Mouse (Mus musculus) hindbrain, embryonic 16.5 days (tissue): ENCODE results near the gene Ccdc65. TPM values are rescaled to one million over a fixed set of nuclear protein-coding genes. Genes with fewer than 3 reads are reported as not detected.

Source experiments
- ATAC-seq: fragments of 200-750 bp; cut with Nextera tagmentation; 2 replicates; pipeline ENCODE4 v1.8.0; 2017; ENCODE audit warnings: moderate TSS enrichment, moderate library complexity
- H3K27ac ChIP-seq: fragments of 300-500 bp; sonication (generic); 2 replicates; pipeline ENCODE4 v1.5.1; 2014; ENCODE audit warnings: low read depth, mild to moderate bottlenecking, control low read depth, low read length, moderate library complexity
- H3K27me3 ChIP-seq: fragments of 300-500 bp; sonication (generic); replicated peaks from 2 replicates; pipeline ENCODE4 v1.6.1; 2014; ENCODE audit warnings: low read length; ENCODE audit not compliant: control insufficient read depth, insufficient read depth
- H3K36me3 ChIP-seq: fragments of 300-500 bp; sonication (generic); 2 replicates; pipeline ENCODE4 v1.6.1; 2014; ENCODE audit warnings: mild to moderate bottlenecking, low read length, moderate library complexity, mixed read lengths; ENCODE audit not compliant: control insufficient read depth, insufficient read depth
- H3K4me1 ChIP-seq: fragments of 300-500 bp; sonication (generic); 2 replicates; pipeline ENCODE4 v1.6.1; 2014; ENCODE audit warnings: low read depth, low read length; ENCODE audit not compliant: control insufficient read depth, insufficient read depth
- H3K4me2 ChIP-seq: fragments of 300-500 bp; sonication (generic); 2 replicates; pipeline ENCODE4 v1.6.1; 2014; ENCODE audit warnings: mild to moderate bottlenecking, low read length, control low read depth, moderate library complexity
- H3K4me3 ChIP-seq: fragments of 300-500 bp; sonication (generic); 2 replicates; pipeline ENCODE4 v1.5.1; 2014; ENCODE audit warnings: mild to moderate bottlenecking, low read length, control low read depth, moderate library complexity
- H3K9ac ChIP-seq: fragments of 300-500 bp; sonication (generic); 2 replicates; pipeline ENCODE4 v1.6.1; 2014; ENCODE audit warnings: low read depth, mild to moderate bottlenecking, control low read depth, low read length, moderate library complexity
- H3K9me3 ChIP-seq: fragments of 300-500 bp; sonication (generic); 2 replicates; pipeline ENCODE4 v1.6.1; 2014; ENCODE audit warnings: mild to moderate bottlenecking, low read length, moderate library complexity; ENCODE audit not compliant: control insufficient read depth
- WGBS: fragments of 180-500 bp; shearing (Covaris S2); extraction: QIAGEN DNeasy Blood & Tissue Kit; methylation state at CpG from one replicate; pipeline ENCODE4 v1.1.7; 2014; 5-methylcytosine and 5-hydroxymethylcytosine counted together
- polyA plus RNA-seq: library from polyadenylated mRNA; unstranded; fragments of >200 nt; fragmentation: Nextera tagmentation; extraction: Ambion mirVana; gene quantifications from 2 replicates; pipeline ENCODE4 v1.2.1, GENCODE M21; 2015

Ccdc65 gene
- polyA plus RNA-seq, 1 experiment from 2014 or later, result 9.0 TPM

DNA sequence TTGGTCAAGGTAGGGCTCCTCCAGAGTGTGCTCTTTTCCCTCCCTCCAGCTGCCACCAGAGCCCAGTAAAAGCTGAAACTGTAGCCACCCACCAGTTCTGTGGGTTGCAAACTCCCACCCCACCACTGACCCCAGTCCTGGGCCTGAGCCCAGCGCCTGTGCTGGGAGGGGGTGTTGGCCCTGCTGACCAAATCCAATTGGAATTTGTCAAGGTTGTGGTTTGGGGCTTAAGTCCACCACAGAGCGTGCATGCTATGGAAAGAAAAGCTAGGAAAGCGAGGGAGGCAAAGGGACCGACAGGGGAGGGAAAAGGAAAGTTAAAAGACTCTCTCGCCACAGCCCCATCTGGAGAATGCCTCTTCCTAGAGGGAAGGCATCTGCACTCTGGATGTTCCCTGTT lies 60.3 kb downstream of the Ccdc65 start:
- H3K36me3 ChIP-seq, result no peaks in the 10 kb centered on the region
- H3K27me3 ChIP-seq, result peaks cover 24% of the 10 kb centered on the region
- no peak overlapping the region for H3K9ac ChIP-seq
- no peak overlapping the region for H3K4me2 ChIP-seq
- H3K4me1 ChIP-seq, result peaks cover 10% of the 10 kb centered on the region; the same call in 1 of the 2 replicates
- no peak overlapping the region for H3K27ac ChIP-seq
- ATAC-seq, result no peak
- 21% methylated on average over 5 of the region's 5 CpGs for WGBS
- H3K4me3 ChIP-seq, result no peak overlapping the region
- H3K9me3 ChIP-seq, result no peaks in the 10 kb centered on the region

DNA sequence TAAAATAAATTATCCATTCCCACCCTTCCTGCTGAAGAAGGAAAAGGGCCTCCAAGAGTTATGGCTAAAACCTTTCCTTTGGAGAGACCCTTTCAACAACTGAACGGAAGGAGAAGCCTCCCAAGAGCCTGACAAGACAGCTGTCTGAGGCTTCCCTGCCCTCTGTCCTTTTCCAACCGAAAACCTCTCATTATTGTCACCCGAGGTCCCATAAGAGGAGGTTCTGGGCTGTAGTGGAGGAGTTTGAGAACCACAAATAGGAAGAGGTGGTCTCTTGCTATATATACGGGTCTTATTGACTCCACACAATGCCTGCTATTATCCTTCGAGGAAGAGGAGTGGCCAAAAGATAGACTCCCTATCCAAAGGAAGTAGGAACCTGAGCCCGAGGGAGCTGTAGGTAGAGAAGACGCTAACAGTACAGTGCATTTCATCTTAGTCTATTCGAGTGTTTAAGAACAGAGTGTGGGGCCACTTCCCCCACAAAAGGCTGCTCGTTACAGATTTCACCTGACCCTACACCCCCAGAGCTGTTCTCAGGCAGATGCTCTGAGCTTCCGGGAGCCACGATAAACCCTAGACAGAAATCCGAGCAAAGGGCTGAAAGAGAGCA lies 63.9 kb downstream of the Ccdc65 start:
- Histone ChIP-seq H3K27me3 (peaks cover 58% of the 10 kb centered on the region), H3K4me1 (peaks cover 6% of the 10 kb centered on the region; the same call in 1 of the 2 replicates), H3K4me3 (peak overlapping the region; percentile 39), H3K36me3 (no peaks in the 10 kb centered on the region), H3K9ac (no peak overlapping the region), H3K9me3 (no peaks in the 10 kb centered on the region), H3K27ac (no peak overlapping the region), H3K4me2 (peak overlapping the region; percentile 59)
- ATAC-seq, result no peak
- WGBS, result 10% methylated on average over 12 of the region's 12 CpGs

DNA sequence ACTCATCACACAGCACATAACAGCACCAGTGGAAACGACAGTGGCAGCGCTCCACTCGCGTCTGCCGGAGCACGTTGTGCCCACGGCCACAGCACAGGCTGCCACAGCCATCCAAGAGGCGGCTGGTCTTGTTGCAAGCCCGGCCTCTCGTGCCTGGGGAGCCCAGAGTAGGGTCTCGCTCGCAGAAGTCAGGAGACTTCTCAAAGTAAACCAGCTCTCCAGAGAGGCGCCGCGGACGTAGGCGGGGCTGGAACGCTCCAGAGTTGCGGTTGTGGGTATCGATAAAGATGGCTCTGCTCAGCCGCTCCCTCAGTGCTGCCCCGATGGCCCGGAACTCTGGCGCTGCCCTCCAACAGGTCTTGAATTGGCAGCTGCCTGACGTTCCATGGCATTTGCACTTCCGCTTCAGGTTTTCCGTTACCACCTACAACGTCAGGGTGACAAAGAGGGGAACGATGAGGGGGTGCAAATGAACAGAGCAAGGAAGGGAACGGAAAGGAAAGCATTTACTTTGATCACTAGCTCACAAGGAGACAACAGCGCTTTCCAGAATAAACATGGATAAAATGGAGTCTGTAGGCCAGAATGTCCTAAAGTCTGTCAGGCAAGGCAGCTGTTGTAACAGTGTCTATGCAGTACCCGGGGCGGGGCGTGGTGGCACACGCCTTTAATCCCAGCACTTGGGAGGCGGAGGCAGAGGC lies 64.7 kb downstream of the Ccdc65 start:
- peak overlapping the region; percentile 39 for H3K4me3 ChIP-seq
- no peaks in the 10 kb centered on the region for H3K9me3 ChIP-seq
- peaks cover 6% of the 10 kb centered on the region for H3K4me1 ChIP-seq
- peak overlapping the region; percentile 29 for H3K9ac ChIP-seq
- no peaks in the 10 kb centered on the region for H3K36me3 ChIP-seq
- peaks cover 64% of the 10 kb centered on the region for H3K27me3 ChIP-seq
- no peak for ATAC-seq
- H3K27ac ChIP-seq, result no peak overlapping the region
- peak overlapping the region; percentile 59 for H3K4me2 ChIP-seq
- 3% methylated on average over 36 of the region's 36 CpGs for WGBS

Other genes starting within 250 kb of the Ccdc65 start
- not detected in 2 replicates for gene OR5BS1P, start 238.3 kb upstream of the Ccdc65 start, polyA plus RNA-seq
- gene Lalba, start 225.5 kb upstream of the Ccdc65 start, polyA plus RNA-seq, result not detected in 2 replicates
- gene Olfr279, start 215.8 kb upstream of the Ccdc65 start, polyA plus RNA-seq, result not detected in 2 replicates
- gene Kansl2, start 173.9 kb upstream of the Ccdc65 start, polyA plus RNA-seq, result 90.4 and 102 TPM in 2 replicates
- gene Ccnt1, start 137.3 kb upstream of the Ccdc65 start, polyA plus RNA-seq, result 58.9 and 69.4 TPM in 2 replicates
- 0.30 and 0.31 TPM in 2 replicates for gene 4930415O20Rik, start 137.2 kb upstream of the Ccdc65 start, polyA plus RNA-seq
- gene Adcy6, start 98.1 kb upstream of the Ccdc65 start, polyA plus RNA-seq, result 9.1 and 10.1 TPM in 2 replicates
- 129 and 141 TPM in 2 replicates for gene Cacnb3, start 77.4 kb upstream of the Ccdc65 start, polyA plus RNA-seq
- 17.8 and 19.7 TPM in 2 replicates for gene Ddx23, start 45.3 kb upstream of the Ccdc65 start, polyA plus RNA-seq
- 12.6 and 16.7 TPM in 2 replicates for gene Rnd1, start 30.7 kb upstream of the Ccdc65 start, polyA plus RNA-seq
- 6.3 and 8.9 TPM in 2 replicates for gene Fkbp11, start 20.0 kb downstream of the Ccdc65 start, polyA plus RNA-seq
- gene Arf3, start 55.0 kb downstream of the Ccdc65 start, polyA plus RNA-seq, result 107 TPM in 2 replicates
- gene Wnt10b, start 69.9 kb downstream of the Ccdc65 start, polyA plus RNA-seq, result 0.06 TPM in 1 of 2 replicates, not detected in the other
- gene Wnt1, start 81.7 kb downstream of the Ccdc65 start, polyA plus RNA-seq, result 1.2 and 2.3 TPM in 2 replicates
- 0.30 and 0.31 TPM in 2 replicates for gene Ddn, start 101.3 kb downstream of the Ccdc65 start, polyA plus RNA-seq
- gene Prkag1, start 123.3 kb downstream of the Ccdc65 start, polyA plus RNA-seq, result 72.5 and 74.4 TPM in 2 replicates
- gene Kmt2d, start 163.0 kb downstream of the Ccdc65 start, polyA plus RNA-seq, result 8.8 and 9.3 TPM in 2 replicates
- gene Rhebl1, start 186.3 kb downstream of the Ccdc65 start, polyA plus RNA-seq, result 31.4 and 33.4 TPM in 2 replicates
- 1.3 and 2.1 TPM in 2 replicates for gene Dhh, start 190.3 kb downstream of the Ccdc65 start, polyA plus RNA-seq
- gene Lmbr1l, start 210.0 kb downstream of the Ccdc65 start, polyA plus RNA-seq, result 25.9 and 27.0 TPM in 2 replicates
- 1,672 and 1,683 TPM in 2 replicates for gene Tuba1b, start 226.4 kb downstream of the Ccdc65 start, polyA plus RNA-seq
- gene Gm49450, start 245.3 kb downstream of the Ccdc65 start, polyA plus RNA-seq, result not detected in 2 replicates
- 15,480 and 15,543 TPM in 2 replicates for gene Tuba1a, start 245.5 kb downstream of the Ccdc65 start, polyA plus RNA-seq